Mouse (Mus musculus): ENCODE data around the gene Ulk3.

Gene Ulk3

GRCm38 (mm10) chr9:57640384-57640783 lies 51.1 kb downstream of the Ulk3 start:
- in situ Hi-C loops (cut with MboI; ENCODE audit: unreplicated experiment in 2 of 2) = loop anchor here in 1 of 2 experiments (10.0 kb wide), 3 partner anchors 294 to 624 kb away; no protein-coding TSS in a partner anchor

- in situ Hi-C loops (cut with MboI; ENCODE audit: unreplicated experiment in 2 of 2) = loop anchor here in 1 of 2 experiments (10.0 kb wide), 3 partner anchors 294 to 624 kb away; no protein-coding TSS in a partner anchor
These were observed 51.8 kb downstream of the Ulk3 start for GRCm38 (mm10) chr9:57641022-57641421.

GRCm38 (mm10) chr9:57641775-57642550 lies 52.7 kb downstream of the Ulk3 start:
- in situ Hi-C loops (cut with MboI; ENCODE audit: unreplicated experiment in 2 of 2) = loop anchor here in 1 of 2 experiments (10.0 kb wide), 3 partner anchors 293 to 623 kb away; no protein-coding TSS in a partner anchor

GRCm38 (mm10) chr9:57643169-57643855 lies 54.1 kb downstream of the Ulk3 start:
- in situ Hi-C loops (cut with MboI; ENCODE audit: unreplicated experiment in 2 of 2) = loop anchor here in 1 of 2 experiments (10.0 kb wide), 3 partner anchors 291 to 621 kb away; no protein-coding TSS in a partner anchor

GRCm38 (mm10) chr9:57643856-57644180 lies 54.6 kb downstream of the Ulk3 start:
- in situ Hi-C loops (cut with MboI; ENCODE audit: unreplicated experiment in 2 of 2) = loop anchor here in 1 of 2 experiments (10.0 kb wide), 3 partner anchors 291 to 621 kb away; no protein-coding TSS in a partner anchor

- in situ Hi-C loops (cut with MboI; ENCODE audit: unreplicated experiment in 2 of 2) = loop anchor here in 1 of 2 experiments (10.0 kb wide), 3 partner anchors 290 to 620 kb away; no protein-coding TSS in a partner anchor
These were observed 55.2 kb downstream of the Ulk3 start for GRCm38 (mm10) chr9:57644442-57644943.

GRCm38 (mm10) chr9:57644944-57645893 lies 56.0 kb downstream of the Ulk3 start:
- in situ Hi-C loops (cut with MboI; ENCODE audit: unreplicated experiment in 2 of 2) = loop anchor here in 1 of 2 experiments (10.0 kb wide), 3 partner anchors 290 to 620 kb away; no protein-coding TSS in a partner anchor

Measured in v-Abl transformed pro-B cells (cell line).